Mouse (Mus musculus): ENCODE data around the gene Obscn. TPM values are rescaled to one million over a fixed set of nuclear protein-coding genes. Genes with fewer than 3 reads are reported as not detected.

Gene Obscn
- total and polyA plus RNA-seq, 3 experiments: 0.08 to 0.54 TPM; not detected in 1

DNA sequence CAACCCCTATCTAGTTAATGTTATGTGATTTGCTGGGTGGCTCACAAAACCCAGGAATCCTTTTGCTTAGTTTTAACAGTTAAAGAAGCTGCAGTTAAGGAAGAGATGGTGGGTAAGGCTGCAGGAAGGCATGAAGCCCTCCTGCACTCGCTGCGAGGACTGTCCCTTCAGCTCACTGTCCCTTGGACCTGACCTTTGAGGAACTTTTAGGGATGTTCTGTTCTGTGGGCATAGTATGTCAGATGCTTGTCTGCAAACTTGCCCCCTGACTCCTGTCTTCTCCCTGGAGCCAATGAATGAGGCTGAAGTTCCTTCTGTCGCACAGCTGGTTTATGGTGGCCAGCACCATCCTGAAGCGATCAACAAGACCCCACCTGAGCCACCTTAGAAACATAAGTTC lies 147.0 kb downstream of the Obscn start:
- Histone ChIP-seq H3K27me3 (ENCODE audit: control insufficient read depth in 1 of 2, insufficient read depth in 2 of 2, low read length in 2 of 2) (no peaks in the 10 kb centered on the region), H3K4me3 (ENCODE audit: control insufficient read depth in 1 of 2, insufficient read depth in 1 of 2, low read depth in 2 of 2, low read length in 2 of 2) (no peak overlapping the region), H3K27ac (ENCODE audit: control insufficient read depth, low read depth, low read length) (no peak overlapping the region), H3K36me3 (ENCODE audit: control insufficient read depth in 1 of 2, insufficient read depth in 2 of 2, low read length in 2 of 2) (peaks cover 10 to 13% of the 10 kb centered on the region in 2 experiments; a peak in 3 of 4 replicates), H3K9me3 (replicated peaks; ENCODE audit: insufficient read depth, low read length) (no peaks in the 10 kb centered on the region), H3K4me1 (ENCODE audit: control insufficient read depth in 1 of 2, insufficient read depth in 2 of 2, low read length in 2 of 2) (peaks cover 0 to 19% of the 10 kb centered on the region in 2 experiments; a peak in 3 of 4 replicates), H3K9ac (ENCODE audit: control insufficient read depth, low read depth, low read length, poor library complexity, severe bottlenecking) (no peak overlapping the region), H3K79me2 (ENCODE audit: control insufficient read depth, insufficient read depth, low read length, poor library complexity) (no peaks in the 10 kb centered on the region)
- DNase-seq (ENCODE audit: low read depth, low spot score): no peak
- TF ChIP-seq SIN3A (IDR thresholded peaks at IDR 0.05; ENCODE audit: low read length) (no peak), KAT2A (conservative IDR thresholded peaks at IDR 0.05; ENCODE audit: low read depth, low read length) (no peak), POLR2AphosphoS2 (IDR thresholded peaks at IDR 0.05; ENCODE audit: low read length) (no peak), SMC3 (IDR thresholded peaks at IDR 0.05; ENCODE audit: low read depth, low read length) (no peak), MYC (IDR thresholded peaks at IDR 0.05; ENCODE audit: low read depth, low read length) (no peak), NRF1 (IDR thresholded peaks at IDR 0.05; ENCODE audit: insufficient read depth, low read depth, low read length, poor library complexity, severe bottlenecking) (no peak), BHLHE40 (IDR thresholded peaks at IDR 0.05; ENCODE audit: borderline replicate concordance, low read depth, low read length) (no peak), MXI1 (IDR thresholded peaks at IDR 0.05; ENCODE audit: low read depth, low read length) (no peak), RAD21 (IDR thresholded peaks at IDR 0.05; ENCODE audit: low read depth, low read length) (no peak), ZKSCAN1 (IDR thresholded peaks at IDR 0.05; ENCODE audit: low read depth, low read length) (no peak)

DNA sequence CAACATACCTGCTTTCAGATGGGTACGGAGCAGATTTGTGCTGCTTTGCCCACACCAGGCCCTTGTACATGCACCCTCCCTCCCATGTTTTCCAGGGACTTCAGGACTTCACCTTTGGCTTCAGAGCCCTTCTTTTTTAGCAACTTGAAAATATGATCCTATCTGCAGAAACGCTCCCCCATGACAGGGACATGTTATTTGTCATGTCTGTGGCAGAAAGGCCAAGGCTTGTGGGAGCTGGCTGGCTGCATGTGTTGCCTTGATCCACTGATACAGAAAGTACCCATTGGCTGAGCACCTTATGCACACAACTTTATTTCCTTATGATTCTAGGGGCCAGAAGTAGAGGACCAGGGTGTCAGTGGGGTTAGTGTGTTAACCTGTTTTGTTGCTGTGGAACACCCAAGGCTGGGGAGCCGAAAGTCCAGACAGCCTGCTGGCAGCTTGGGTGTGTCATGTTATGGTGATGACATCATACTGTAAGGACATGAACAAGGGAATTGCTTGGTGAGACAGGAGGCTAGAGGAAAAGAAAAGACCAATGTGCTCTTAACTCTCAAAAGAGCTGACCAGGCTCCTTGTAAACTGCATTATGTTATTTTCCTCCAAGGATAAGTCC lies 150.8 kb downstream of the Obscn start:
- no peak for DNase-seq (ENCODE audit: low read depth, low spot score)
- H3K79me2 ChIP-seq (ENCODE audit: control insufficient read depth, insufficient read depth, low read length, poor library complexity): peaks cover 8% of the 10 kb centered on the region
- TF ChIP-seq CTCF (IDR thresholded peaks at IDR 0.05 in 2 of 3, conservative IDR thresholded peaks at IDR 0.05 in 1 of 3; ENCODE audit: control insufficient read depth in 1 of 3, insufficient read depth in 1 of 3, low read depth in 2 of 3, low read length in 3 of 3, poor library complexity in 1 of 3, severe bottlenecking in 1 of 3): no peak
- TF ChIP-seq E2F4 (IDR thresholded peaks at IDR 0.05; ENCODE audit: borderline replicate concordance, low read depth, low read length): no peak
- TF ChIP-seq ZKSCAN1 (IDR thresholded peaks at IDR 0.05; ENCODE audit: low read depth, low read length): no peak
- no peak for TF ChIP-seq MXI1 (IDR thresholded peaks at IDR 0.05; ENCODE audit: low read depth, low read length)
- TF ChIP-seq TCF12 (IDR thresholded peaks at IDR 0.05; ENCODE audit: low read depth, low read length): no peak
- no peak for TF ChIP-seq GABPA (IDR thresholded peaks at IDR 0.05; ENCODE audit: low read depth, low read length)
- no peak for TF ChIP-seq SMC3 (IDR thresholded peaks at IDR 0.05; ENCODE audit: low read depth, low read length)
- TF ChIP-seq ZNF384 (IDR thresholded peaks at IDR 0.05; ENCODE audit: low read depth, low read length): no peak
- TF ChIP-seq CHD2 (IDR thresholded peaks at IDR 0.05; ENCODE audit: low read length): no peak
- no peak for TF ChIP-seq TAL1 (IDR thresholded peaks at IDR 0.05; ENCODE audit: low read length)
- no peak for TF ChIP-seq UBTF (IDR thresholded peaks at IDR 0.05; ENCODE audit: borderline replicate concordance, insufficient read depth, low read depth, low read length)
- TF ChIP-seq RCOR1 (IDR thresholded peaks at IDR 0.05; ENCODE audit: low read depth, low read length): no peak
- H3K36me3 ChIP-seq (ENCODE audit: control insufficient read depth in 1 of 2, insufficient read depth in 2 of 2, low read length in 2 of 2): peaks cover 7 to 17% of the 10 kb centered on the region in 2 experiments
- no peak overlapping the region for H3K9ac ChIP-seq (ENCODE audit: control insufficient read depth, low read depth, low read length, poor library complexity, severe bottlenecking)
- H3K4me1 ChIP-seq (ENCODE audit: control insufficient read depth in 1 of 2, insufficient read depth in 2 of 2, low read length in 2 of 2): peaks cover 0 to 4% of the 10 kb centered on the region in 2 experiments; a peak in 3 of 4 replicates
- no peaks in the 10 kb centered on the region for H3K9me3 ChIP-seq (replicated peaks; ENCODE audit: insufficient read depth, low read length)
- H3K27ac ChIP-seq (ENCODE audit: control insufficient read depth, low read depth, low read length): no peak overlapping the region
- H3K27me3 ChIP-seq (ENCODE audit: control insufficient read depth in 1 of 2, insufficient read depth in 2 of 2, low read length in 2 of 2): no peaks in the 10 kb centered on the region
- no peak overlapping the region for H3K4me3 ChIP-seq (ENCODE audit: control insufficient read depth in 1 of 2, insufficient read depth in 1 of 2, low read depth in 2 of 2, low read length in 2 of 2)

All from MEL (cell line).